Mouse (Mus musculus): ENCODE measurements around the gene Gm21650. TPM values are rescaled to one million over a fixed set of nuclear protein-coding genes. Genes with fewer than 3 reads are reported as not detected.
"Not testable (repeated sequence)": the region's sequence is repeated elsewhere in the genome, so short reads cannot be mapped to it uniquely, and the experiment has no call there.

Gm21650 gene
- polyA plus RNA-seq (2012; ENCODE audit: insufficient read depth, low replicate concordance): not detected in 2 replicates

DNA sequence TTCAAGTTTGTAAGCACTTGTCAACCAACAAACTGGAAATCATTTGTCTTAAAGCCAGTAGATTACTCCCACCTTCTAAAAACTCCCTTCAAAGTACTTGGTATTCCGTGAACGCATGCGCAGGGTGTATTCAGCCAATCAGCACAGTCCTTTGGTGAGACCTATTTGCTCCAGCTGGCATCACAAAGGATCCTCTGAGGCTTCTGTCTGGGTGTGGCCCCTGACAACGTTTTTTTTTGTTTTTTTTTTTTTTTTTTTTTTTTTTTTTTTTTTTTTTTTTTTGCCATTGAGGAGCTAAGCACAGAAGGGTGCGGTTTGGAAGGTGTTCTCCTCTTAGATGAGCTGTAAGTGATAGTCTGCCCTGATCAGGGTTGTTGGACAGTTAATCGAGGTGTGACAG, at the start of gene Gm21650:
Gm21650 (plus strand) TSS at position 301 of the 400 bp plus-strand sequence.
- not testable (repeated sequence) for H3K4me3 ChIP-seq (replicated peaks); H3K4me1 ChIP-seq; H3K9me3 ChIP-seq; H3K36me3 ChIP-seq (replicated peaks; ENCODE audit: low read length); H3K27me3 ChIP-seq (replicated peaks)
